Mouse (Mus musculus): ENCODE data around the gene Icam4. TPM values are rescaled to one million over a fixed set of nuclear protein-coding genes. Genes with fewer than 3 reads are reported as not detected.

Gene Icam4
- total and polyA plus RNA-seq, 3 experiments: 0.96 to 2.9 (median 1.1) TPM

GRCm38 (mm10) chr9:21073044-21073840 is 44.1 kb downstream of the Icam4 start, which contains the start of the genes Gm49373 and Fdx1l (continued):
- TF ChIP-seq NRF1 (IDR thresholded peaks at IDR 0.05; ENCODE audit: low read depth, low read length) (peak; percentile 72), ZNF384 (IDR thresholded peaks at IDR 0.05; ENCODE audit: low read depth, low read length) (no peak), MAZ (IDR thresholded peaks at IDR 0.05; ENCODE audit: low read depth, low read length) (0 out of 2 replicates have a peak, but pooled peaks have one; percentile 16), MAFK (IDR thresholded peaks at IDR 0.05; ENCODE audit: insufficient replicate concordance, low read length) (no peak), ZC3H11A (IDR thresholded peaks at IDR 0.05; ENCODE audit: low read depth, low read length) (no peak), BHLHE40 (IDR thresholded peaks at IDR 0.05; ENCODE audit: low read depth, low read length) (peak; percentile 96), ETS1 (conservative IDR thresholded peaks at IDR 0.05; ENCODE audit: low read depth, low read length) (peak; percentile 59; the same call in 1 of the 2 replicates), UBTF (IDR thresholded peaks at IDR 0.05; ENCODE audit: low read depth, low read length) (peak; percentile 64), HCFC1 (IDR thresholded peaks at IDR 0.05; ENCODE audit: low read depth, low read length) (peak; percentile 94), TCF12 (IDR thresholded peaks at IDR 0.05; ENCODE audit: low read depth, low read length) (peak; percentile 82)

GRCm38 (mm10) chr9:21074173-21074572 is 45.0 kb downstream of the Icam4 start:
- dilution Hi-C loops (cut with MboI; ENCODE audit: extremely low pct_ligation_motif_present, extremely low pct_unique_long_range_greater_than_20kb, low sequenced_read_pairs): no loop called here
- H3K27me3 ChIP-seq (replicated peaks): no peaks in the 10 kb centered on the region
- no peaks in the 10 kb centered on the region for H3K9me3 ChIP-seq (replicated peaks; ENCODE audit: low read length)
- TF ChIP-seq NELFE (IDR thresholded peaks at IDR 0.05; ENCODE audit: low read depth, low read length) (no peak), ZMIZ1 (IDR thresholded peaks at IDR 0.05; ENCODE audit: low read depth, low read length) (no peak), CTCF (conservative IDR thresholded peaks at IDR 0.05 in 1 of 2, IDR thresholded peaks at IDR 0.05 in 1 of 2; ENCODE audit: low read depth in 2 of 2, low read length in 2 of 2) (no peak), USF1 (IDR thresholded peaks at IDR 0.05; ENCODE audit: low read depth, low read length) (no peak), MEF2A (IDR thresholded peaks at IDR 0.05; ENCODE audit: borderline replicate concordance, low read depth, low read length) (no peak), USF2 (conservative IDR thresholded peaks at IDR 0.05; ENCODE audit: low read depth, low read length) (no peak)
- H3K4me1 ChIP-seq (ENCODE audit: control insufficient read depth in 1 of 2, insufficient read depth in 2 of 2): peaks cover 8 to 29% of the 10 kb centered on the region in 2 experiments
- DNase-seq (ENCODE audit: extremely low read depth): no peak
- H3K9ac ChIP-seq (ENCODE audit: insufficient read depth, low read depth): peak overlapping the region; percentile 74
- peak overlapping the region in 1 of 3 experiments; percentile 98 for H3K4me3 ChIP-seq (replicated peaks in 1 of 3; ENCODE audit: low read depth in 2 of 3, low read length in 2 of 3, poor library complexity in 1 of 3)
- no peak overlapping the region for H3K27ac ChIP-seq (ENCODE audit: insufficient read depth, low read depth)
- peaks cover 61 to 75% of the 10 kb centered on the region in 2 experiments for H3K36me3 ChIP-seq (replicated peaks in 1 of 2; ENCODE audit: control insufficient read depth in 1 of 2, insufficient read depth in 1 of 2, low read length in 1 of 2)
- H3K4me2 ChIP-seq (ENCODE audit: insufficient read depth, low read depth, poor library complexity, severe bottlenecking): peak overlapping the region; percentile 92
- in situ Hi-C loops (cut with MboI; ENCODE audit: low pct_ligation_motif_present, low pct_unique_long_range_greater_than_20kb, low sequenced_read_pairs): loop anchor here (5.0 kb wide), 1 partner anchor 47 kb away; the partner anchor contains the start of gene Icam4
- H3K79me2 ChIP-seq (replicated peaks; ENCODE audit: control insufficient read depth, extremely low read depth, insufficient read depth, poor library complexity, severe bottlenecking): peaks cover 35% of the 10 kb centered on the region

GRCm38 (mm10) chr9:21075625-21076024 is 46.5 kb downstream of the Icam4 start:
- H3K4me1 ChIP-seq (ENCODE audit: control insufficient read depth in 1 of 2, insufficient read depth in 2 of 2): peaks cover 8 to 24% of the 10 kb centered on the region in 2 experiments
- H3K9me3 ChIP-seq (replicated peaks; ENCODE audit: low read length): no peaks in the 10 kb centered on the region
- peaks cover 24% of the 10 kb centered on the region for H3K79me2 ChIP-seq (replicated peaks; ENCODE audit: control insufficient read depth, extremely low read depth, insufficient read depth, poor library complexity, severe bottlenecking)
- no peaks in the 10 kb centered on the region for H3K27me3 ChIP-seq (replicated peaks)
- DNase-seq (ENCODE audit: extremely low read depth): no peak
- dilution Hi-C loops (cut with MboI; ENCODE audit: extremely low pct_ligation_motif_present, extremely low pct_unique_long_range_greater_than_20kb, low sequenced_read_pairs) (no loop called here), in situ Hi-C loops (cut with MboI; ENCODE audit: low pct_ligation_motif_present, low pct_unique_long_range_greater_than_20kb, low sequenced_read_pairs) (no loop called here)
- no peak overlapping the region for H3K4me3 ChIP-seq (replicated peaks in 1 of 3; ENCODE audit: low read depth in 2 of 3, low read length in 2 of 3, poor library complexity in 1 of 3)
- H3K4me2 ChIP-seq (ENCODE audit: insufficient read depth, low read depth, poor library complexity, severe bottlenecking): no peak overlapping the region
- TF ChIP-seq ZMIZ1 (IDR thresholded peaks at IDR 0.05; ENCODE audit: low read depth, low read length): peak; percentile 51; the same call in 1 of the 2 replicates
- TF ChIP-seq MYC (IDR thresholded peaks at IDR 0.05; ENCODE audit: low read depth, low read length): no peak
- no peak for TF ChIP-seq CTCF (conservative IDR thresholded peaks at IDR 0.05 in 1 of 2, IDR thresholded peaks at IDR 0.05 in 1 of 2; ENCODE audit: low read depth in 2 of 2, low read length in 2 of 2)
- peaks cover 69 to 78% of the 10 kb centered on the region in 2 experiments for H3K36me3 ChIP-seq (replicated peaks in 1 of 2; ENCODE audit: control insufficient read depth in 1 of 2, insufficient read depth in 1 of 2, low read length in 1 of 2)
- no peak overlapping the region for H3K9ac ChIP-seq (ENCODE audit: insufficient read depth, low read depth)
- H3K27ac ChIP-seq (ENCODE audit: insufficient read depth, low read depth): no peak overlapping the region

All from CH12.LX (cell line).